ENCODE assay signal across 10 mouse cellular contexts in genomic region chr10:68281775-68282106, GRCm38 (mm10). TPM values are rescaled to one million over a fixed set of nuclear protein-coding genes. Genes with fewer than 3 reads are reported as not detected.
A peak's percentile ranks its signal among the peaks of the same experiment; 100 is the strongest.
DNase-seq lines count a peak whose midpoint lies in the region; ATAC-seq and TF ChIP-seq lines count a peak whose summit lies in the region.
"Had no signal": no experiment of that assay in that cellular context is flagged by ENCODE, and none has a peak within 500 bp of the region (broad histone marks: within the 10 kb centered on the region; RNA-seq: fewer than 3 reads in every experiment).

No protein-coding gene starts in this region.

- H3K9ac ChIP-seq in kidney, embryonic 16.5 days (replicated peaks; ENCODE audit: low read length) = no peak overlapping the region
- no peak overlapping the region for H3K9ac ChIP-seq in midbrain, embryonic 15.5 days
- H3K9ac ChIP-seq: liver, embryonic 15.5 days had no signal

- H3K4me3 ChIP-seq in gastrocnemius, adult 2 months = no peak overlapping the region
- H3K4me3 ChIP-seq in kidney, embryonic 16.5 days (ENCODE audit: low read length) = no peak overlapping the region
- H3K4me3 ChIP-seq in midbrain, embryonic 15.5 days = no peak overlapping the region
- H3K4me3 ChIP-seq: liver, embryonic 15.5 days had no signal

- intact Hi-C loops in gastrocnemius, adult 2 months (cut with DNase I) = loop anchor here (5.0 kb wide), 3 partner anchors 76 to 419 kb away; no protein-coding TSS in a partner anchor

- no peak for ATAC-seq in kidney, embryonic 16.5 days (ENCODE audit: low FRiP score, low TSS enrichment)
- ATAC-seq in midbrain, embryonic 15.5 days (replicated peaks) = no peak
- no peak for ATAC-seq in CD4-positive, CD25-positive, alpha-beta regulatory T cell, adult 4 months

- H3K27ac ChIP-seq in gastrocnemius, adult 2 months = peak overlapping the region; percentile 89; the same call in 1 of the 2 replicates
- peak overlapping the region; percentile 84; the same call in 1 of the 2 replicates for H3K27ac ChIP-seq in kidney, embryonic 16.5 days (ENCODE audit: low read length)
- H3K27ac ChIP-seq in midbrain, embryonic 15.5 days = 0 out of 2 replicates have a peak overlapping the region, but pooled peaks have one; percentile 54

- no peaks in the 10 kb centered on the region for H3K36me3 ChIP-seq in kidney, embryonic 16.5 days (ENCODE audit: insufficient read depth, low read length)
- no peaks in the 10 kb centered on the region for H3K36me3 ChIP-seq in midbrain, embryonic 15.5 days (replicated peaks)
- H3K36me3 ChIP-seq: liver, embryonic 15.5 days had no signal

- H3K27me3 ChIP-seq in kidney, embryonic 16.5 days (ENCODE audit: insufficient read depth, low read length) = no peaks in the 10 kb centered on the region
- H3K27me3 ChIP-seq in midbrain, embryonic 15.5 days (replicated peaks) = no peaks in the 10 kb centered on the region
- H3K27me3 ChIP-seq: CH12.LX had no signal

- H3K9me3 ChIP-seq in kidney, embryonic 16.5 days (ENCODE audit: low read length) = no peaks in the 10 kb centered on the region
- H3K9me3 ChIP-seq in midbrain, embryonic 15.5 days = no peaks in the 10 kb centered on the region
- H3K9me3 ChIP-seq: liver, embryonic 15.5 days had no signal

- H3K4me1 ChIP-seq in kidney, embryonic 16.5 days (ENCODE audit: insufficient read depth, low read length) = peaks cover 25% of the 10 kb centered on the region
- peaks cover 31% of the 10 kb centered on the region for H3K4me1 ChIP-seq in midbrain, embryonic 15.5 days

- no peak overlapping the region for H3K4me2 ChIP-seq in kidney, embryonic 16.5 days (replicated peaks; ENCODE audit: low read depth, low read length)
- H3K4me2 ChIP-seq in midbrain, embryonic 15.5 days = no peak overlapping the region; the same call in 1 of the 2 replicates

- 18% methylated on average over 3 of the region's 3 CpGs for WGBS in kidney, embryonic 16.5 days
- WGBS in midbrain, embryonic 15.5 days = 20% methylated on average over 3 of the region's 3 CpGs

- no peak for DNase-seq in gastrocnemius, adult 2 months
- no peak for DNase-seq in gastrocnemius, adult 8-10 months (ENCODE audit: low spot score in 2 of 2)
- no peak for DNase-seq in kidney, postnatal 4 days
- DNase-seq in embryo, embryonic 11 days = peak; percentile 34
- no peak for DNase-seq in layer of hippocampus, postnatal 36 days

- TF ChIP-seq CTCF in gastrocnemius, adult 2 months (IDR thresholded peaks at IDR 0.05) = no peak

RNA-seq across cellular contexts. Expression of gene Arid5b, which starts 3.2 kb away (rescaled TPM):
- total RNA-seq in gastrocnemius, adult 2 months (2021) = 10 to 100 TPM in 1 of 2 experiments, 1 to 10 TPM in 1; 8.3 to 16.9 TPM
- total RNA-seq in gastrocnemius, adult 8-10 months (2022) = 10 to 100 TPM; 10.1 to 12.5 (median 11.9) TPM
- polyA plus RNA-seq in kidney, embryonic 16.5 days (2015; fragmentation: Nextera tagmentation; extraction: Ambion mirVana) = 34.0 and 41.4 TPM in 2 replicates
- 19.0 and 19.5 TPM in 2 replicates for polyA plus RNA-seq in midbrain, embryonic 15.5 days (2015; fragmentation: Nextera tagmentation; extraction: Ambion mirVana)
- 10 to 100 TPM; 63.9 to 78.6 TPM for polyA plus RNA-seq in CD4-positive, CD25-positive, alpha-beta regulatory T cell, adult 4 months (2017; shearing (Covaris generic))
- 10 to 100 TPM; 24.0 to 27.5 TPM for total RNA-seq in layer of hippocampus, postnatal 36 days (2021)
